Mouse (Mus musculus) left cerebral cortex, adult 6 months (tissue): ENCODE results near the gene Gpr139. TPM values are rescaled to one million over a fixed set of nuclear protein-coding genes. Genes with fewer than 3 reads are reported as not detected.

Experiments
- long read RNA-seq, 2 experiments: library from polyadenylated mRNA; unstranded; transcript quantifications; one replicate each; pipeline ENCODE4 v2.0.0; 2019 to 2020
- polyA plus RNA-seq: library from polyadenylated mRNA; unstranded; fragments of <200 nt; fragmentation: Nextera tagmentation; gene quantifications from 2 replicates; pipeline ENCODE4 v1.2.3, GENCODE M21; 2021

Gene Gpr139
- 0.56 and 0.60 TPM in 2 replicates for polyA plus RNA-seq
- long read RNA-seq, experiment 1, full-length matches to known transcripts, result 9 of 13 reads
- long read RNA-seq, experiment 1, partial matches to known transcripts, result 0 of 13 reads
- long read RNA-seq, experiment 1, other reads (novel, unspliced or antisense), result 4 of 13 reads
- long read RNA-seq, experiment 2, partial matches to known transcripts, result 0 of 1 reads
- long read RNA-seq, experiment 2, other reads (novel, unspliced or antisense), result 1 of 1 reads

GRCm38 (mm10) chr7:119184341-119185143 lies at the start of gene Gpr139:
TSS of gene Gpr139 (minus strand) at chr7:119184603.

Other genes starting within 250 kb of the Gpr139 start
- gene Gprc5b, start 189.4 kb downstream of the Gpr139 start, polyA plus RNA-seq, result 43.1 and 57.8 TPM in 2 replicates